In genomic region chr15:80485601-80486000, GRCm38 (mm10) we compare ENCODE assay signal across 16 mouse cellular contexts.
DNase-seq lines count a peak whose midpoint lies in the region; ATAC-seq and TF ChIP-seq lines count a peak whose summit lies in the region.
"Had no signal": no experiment of that assay in that cellular context is flagged by ENCODE, and none has a peak within 500 bp of the region (broad histone marks: within the 10 kb centered on the region; RNA-seq: fewer than 3 reads in every experiment).

No protein-coding gene starts in this region.

- H3K9me3 ChIP-seq in heart, postnatal 0 days (replicated peaks; ENCODE audit: control insufficient read depth, low read length) = no peaks in the 10 kb centered on the region
- no peaks in the 10 kb centered on the region for H3K9me3 ChIP-seq in lung, embryonic 16.5 days (ENCODE audit: control insufficient read depth, low read length)
- H3K9me3 ChIP-seq: forebrain, embryonic 12.5 days; liver, embryonic 15.5 days; stomach, embryonic 15.5 days had no signal

- no peak overlapping the region for H3K9ac ChIP-seq in heart, postnatal 0 days (replicated peaks; ENCODE audit: low read depth, low read length)
- no peak overlapping the region for H3K9ac ChIP-seq in lung, embryonic 16.5 days (ENCODE audit: low read length)
- H3K9ac ChIP-seq: forebrain, embryonic 12.5 days; liver, embryonic 15.5 days; stomach, embryonic 15.5 days had no signal

- peak; percentile 26; the same call in 1 of the 2 replicates for TF ChIP-seq CTCF in heart, postnatal 0 days (IDR thresholded peaks at IDR 0.05; ENCODE audit: low read depth)
- no peak for TF ChIP-seq CTCF in Patski (IDR thresholded peaks at IDR 0.05)

- H3K4me2 ChIP-seq in heart, postnatal 0 days (ENCODE audit: low read depth, low read length) = no peak overlapping the region
- 0 out of 2 replicates have a peak overlapping the region, but pooled peaks have one; percentile 10 for H3K4me2 ChIP-seq in lung, embryonic 16.5 days (ENCODE audit: low read depth, low read length)
- H3K4me2 ChIP-seq: forebrain, embryonic 12.5 days; liver, embryonic 15.5 days; stomach, embryonic 15.5 days had no signal

- CTCF ChIA-PET in Patski (lab: Charles Lee) = interaction anchor here (1.4 kb wide), 1 partner anchor 17 kb away, joined by 3 read pairs; no protein-coding TSS in a partner anchor

- no peaks in the 10 kb centered on the region for H3K36me3 ChIP-seq in heart, postnatal 0 days (replicated peaks; ENCODE audit: control insufficient read depth, insufficient read depth, low read length)
- no peaks in the 10 kb centered on the region for H3K36me3 ChIP-seq in lung, embryonic 16.5 days (ENCODE audit: control insufficient read depth, insufficient read depth, low read length)
- H3K36me3 ChIP-seq in splenic B cell, adult 2 months (ENCODE audit: control insufficient read depth, insufficient read depth, low read length, poor library complexity, severe bottlenecking) = no peaks in the 10 kb centered on the region
- H3K36me3 ChIP-seq: forebrain, embryonic 12.5 days; liver, embryonic 15.5 days; stomach, embryonic 15.5 days had no signal

- no peak for TF ChIP-seq EP300 in heart, postnatal 0 days (IDR thresholded peaks at IDR 0.05; ENCODE audit: low read depth)

- H3K27ac ChIP-seq in heart, postnatal 0 days (ENCODE audit: low read depth) = no peak overlapping the region
- no peak overlapping the region for H3K27ac ChIP-seq in lung, embryonic 16.5 days (ENCODE audit: low read length)
- H3K27ac ChIP-seq: forebrain, embryonic 12.5 days; liver, embryonic 15.5 days; stomach, embryonic 15.5 days had no signal

- no peaks in the 10 kb centered on the region for H3K27me3 ChIP-seq in heart, postnatal 0 days (ENCODE audit: control insufficient read depth, insufficient read depth, low read length)
- H3K27me3 ChIP-seq in lung, embryonic 16.5 days (ENCODE audit: control insufficient read depth, insufficient read depth, low read depth, low read length) = no peaks in the 10 kb centered on the region
- H3K27me3 ChIP-seq in Patski = no peaks in the 10 kb centered on the region
- no peaks in the 10 kb centered on the region for H3K27me3 ChIP-seq in splenic B cell, adult 2 months (ENCODE audit: control insufficient read depth, insufficient read depth, low read length, poor library complexity, severe bottlenecking)
- H3K27me3 ChIP-seq: forebrain, embryonic 12.5 days; liver, embryonic 15.5 days; stomach, embryonic 15.5 days had no signal

- POLR2A ChIA-PET in Patski (lab: Charles Lee) = no interaction called here

- WGBS in heart, postnatal 0 days = 65% methylated on average over 1 of the region's 1 CpGs
- WGBS in lung, embryonic 16.5 days = 90% methylated on average over 1 of the region's 1 CpGs

- no peak overlapping the region for H3K4me3 ChIP-seq in heart, postnatal 0 days (ENCODE audit: low read depth, low read length)
- H3K4me3 ChIP-seq in lung, embryonic 16.5 days (ENCODE audit: low read length) = no peak overlapping the region
- H3K4me3 ChIP-seq: forebrain, embryonic 12.5 days; liver, embryonic 15.5 days; myocyte; stomach, embryonic 15.5 days had no signal

- H3K4me1 ChIP-seq in heart, postnatal 0 days (ENCODE audit: control insufficient read depth, insufficient read depth) = no peaks in the 10 kb centered on the region
- H3K4me1 ChIP-seq in lung, embryonic 16.5 days (replicated peaks; ENCODE audit: control insufficient read depth, insufficient read depth, low read length) = peaks cover 8% of the 10 kb centered on the region
- H3K4me1 ChIP-seq: liver, embryonic 15.5 days had no signal

- in situ Hi-C loops in Patski (cut with MboI; ENCODE audit: low pct_unique_long_range_greater_than_20kb) = no loop called here

- DNase-seq in heart, postnatal 0 days (ENCODE audit: low spot score) = no peak
- DNase-seq in heart, adult 18-20 months = no peak
- DNase-seq in lung, postnatal 10 days = no peak
- DNase-seq in Patski (ENCODE audit: low read depth, low spot score) = no peak
- DNase-seq in splenic B cell, adult 2 months (ENCODE audit: low read depth, low spot score) = peak; percentile 36
- DNase-seq in cerebellum, adult 11-12 months = no peak
- DNase-seq: cerebellum, adult 8-10 months; gastrocnemius, postnatal 10 days; heart, postnatal 10 days had no signal

- ATAC-seq in heart, postnatal 0 days (ENCODE audit: insufficient read depth, low read depth) = no peak
- ATAC-seq in lung, embryonic 16.5 days (ENCODE audit: low read depth) = no peak
- peak; percentile 31 for ATAC-seq in Patski
- ATAC-seq in frontal cortex, adult (ENCODE audit: low TSS enrichment) = no peak
- ATAC-seq: activated CD4-positive, CD25-positive, alpha-beta regulatory T cell, adult 4 months had no signal
